Mouse (Mus musculus) kidney, postnatal 25 days (tissue): ENCODE data around the gene Ssh1.
A peak's percentile ranks its signal among the peaks of the same experiment; 100 is the strongest.

Source experiments
- DNase-seq, 2 experiments: peaks; one replicate each; pipeline ENCODE4 v3.0.0; 2021; ENCODE audit warnings: mixed read lengths in 2 of 2

Ssh1 gene

DNA sequence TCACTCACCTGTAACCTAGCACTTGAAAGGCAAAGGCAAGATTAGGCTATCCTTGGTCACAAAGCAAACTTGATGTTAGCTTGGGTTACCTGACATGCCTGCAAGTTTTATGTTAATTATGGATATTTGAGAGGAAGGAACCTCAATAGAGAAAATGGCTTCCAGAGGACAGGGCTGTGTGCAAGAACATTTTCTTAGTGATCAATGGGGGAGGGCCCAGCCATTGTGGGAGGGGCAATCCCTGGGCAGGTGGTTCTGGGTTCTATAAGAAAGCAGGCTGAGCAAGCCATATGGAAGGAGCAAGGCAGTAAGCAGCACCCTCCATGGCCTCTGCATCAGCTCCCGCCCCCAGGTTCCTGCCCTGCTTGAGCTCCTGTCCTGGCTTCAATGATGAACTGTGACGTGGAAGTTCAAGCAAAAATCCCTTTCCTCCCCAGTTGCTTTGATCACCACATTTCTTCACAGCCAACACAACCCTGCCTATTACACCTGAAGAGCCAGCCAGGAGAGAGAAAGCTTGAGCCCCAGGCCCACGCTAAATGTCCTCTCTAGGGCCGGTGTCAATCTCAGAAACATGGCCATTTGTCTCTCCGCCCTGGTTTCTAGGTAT, 105.4 kb downstream of the Ssh1 start:
- DNase-seq, result no peak

DNA sequence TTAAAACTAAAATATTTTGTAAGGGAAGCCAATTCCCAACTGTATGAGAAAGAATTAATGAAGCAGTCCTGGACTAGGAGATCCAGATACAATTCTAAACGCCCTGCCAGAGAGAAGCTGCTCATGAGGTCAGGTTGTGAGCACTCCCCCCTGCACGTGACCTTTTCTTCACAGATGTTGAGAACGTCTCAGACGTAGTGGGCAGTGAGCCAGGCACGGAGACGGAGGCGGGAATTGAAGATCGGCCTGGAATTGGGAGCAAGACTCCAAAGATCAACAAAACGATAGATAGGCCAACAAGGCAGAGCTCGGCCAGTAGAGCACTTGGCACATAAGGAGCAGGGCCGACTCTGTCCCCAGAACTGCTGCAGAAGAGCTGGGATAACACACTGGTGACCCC, 106.6 kb downstream of the Ssh1 start:
- DNase-seq, result peak; percentile 88 to 92
